Mouse (Mus musculus) ES-E14 (cell line): ENCODE data around the gene Hoxa3.

Experiments
- CHD2 ChIP-seq: IDR thresholded peaks from 2 replicates; pipeline ENCODE4 v1.6.1; 2014; ENCODE audit warnings: mild to moderate bottlenecking, low read depth, low read length, inconsistent platforms
- ZC3H11A ChIP-seq: IDR thresholded peaks from 2 replicates; pipeline ENCODE4 v1.6.1; 2012; ENCODE audit warnings: low read depth, mild to moderate bottlenecking, inconsistent platforms, low read length, borderline replicate concordance

DNA sequence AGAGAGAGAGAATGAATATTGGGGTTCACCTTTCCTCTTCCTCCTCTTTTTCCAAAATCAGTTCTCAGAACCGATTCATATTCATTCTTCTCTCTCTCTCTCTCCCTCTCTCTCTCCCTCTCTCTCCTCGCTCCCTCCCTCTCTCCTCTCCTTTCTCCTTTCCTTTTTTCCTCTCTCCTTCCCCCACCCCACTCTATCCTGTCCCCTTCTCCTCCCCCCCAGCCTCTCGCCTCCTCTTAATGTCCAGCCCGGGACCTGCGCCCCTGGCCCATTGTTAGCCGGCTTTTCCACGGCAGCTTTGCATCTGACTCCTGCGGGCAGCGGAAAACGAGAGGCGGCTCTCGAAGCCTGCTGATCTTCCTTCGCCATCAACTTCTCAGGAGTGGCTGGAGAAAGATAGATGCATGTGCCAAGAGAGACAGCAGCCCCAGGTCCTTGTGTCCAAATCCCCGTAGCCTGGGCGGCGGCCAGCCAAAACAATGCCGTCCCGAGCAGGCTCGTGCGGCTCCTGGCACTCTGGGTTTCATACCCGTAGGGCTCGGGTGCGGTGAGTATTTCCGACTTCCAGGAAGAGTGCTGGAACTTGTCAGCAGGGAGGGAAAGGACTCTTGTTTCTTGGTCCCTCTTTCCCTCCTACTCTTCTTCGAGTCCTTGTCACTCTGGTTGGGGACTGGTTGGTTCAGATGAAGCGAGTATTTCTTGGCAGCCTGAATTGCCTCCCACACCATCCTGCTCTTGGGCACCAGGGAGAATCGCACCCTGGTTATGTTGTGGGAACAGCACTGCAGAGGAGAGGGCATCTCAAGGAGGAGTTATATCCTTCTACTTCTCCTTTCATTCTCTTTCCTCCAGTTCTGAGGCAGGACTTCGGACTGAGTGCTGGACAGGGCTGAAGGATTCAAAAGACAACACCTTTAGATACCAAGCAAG is 47.4 kb downstream of the Hoxa3 start:
- TF ChIP-seq ZC3H11A (no peak), CHD2 (no peak)
